Mouse (Mus musculus): ENCODE measurements around the gene Gm10715.
"Not testable (repeated sequence)": the region's sequence is repeated elsewhere in the genome, so short reads cannot be mapped to it uniquely, and the experiment has no call there.

DNA sequence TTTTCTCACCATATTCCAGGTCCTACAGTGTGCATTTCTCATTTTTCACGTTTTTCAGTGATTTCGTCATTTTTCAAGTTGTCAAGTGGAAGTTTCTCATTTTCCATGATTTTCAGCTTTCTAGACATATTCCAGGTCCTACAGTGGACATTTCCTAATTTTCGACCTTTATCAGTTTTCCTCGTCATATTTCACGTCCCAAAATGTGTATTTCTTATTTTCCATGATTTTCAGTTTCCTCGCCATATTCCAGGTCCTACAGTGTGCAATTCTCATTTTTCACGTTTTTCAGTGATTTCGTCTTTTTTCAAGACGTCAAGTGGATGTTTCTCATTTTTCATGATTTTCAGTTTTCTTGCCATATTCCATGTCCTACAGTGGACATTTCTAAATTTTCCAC lies 9.5 kb upstream of the Gm10715 start:
- not testable (repeated sequence) for TF ChIP-seq CHD2 (IDR thresholded peaks at IDR 0.05; ENCODE audit: low read depth, low read length); ZC3H11A (IDR thresholded peaks at IDR 0.05; ENCODE audit: borderline replicate concordance, low read depth, low read length); HCFC1 (IDR thresholded peaks at IDR 0.05; ENCODE audit: borderline replicate concordance, insufficient read depth, low read length); ZNF384 (IDR thresholded peaks at IDR 0.05; ENCODE audit: low read depth, low read length)

All from ES-E14 (cell line).